Mouse (Mus musculus): Measurements from ENCODE around the gene Trhr2. TPM values are rescaled to one million over a fixed set of nuclear protein-coding genes. Genes with fewer than 3 reads are reported as not detected.

Gene Trhr2
- polyA plus RNA-seq, 1 experiment = not detected

DNA sequence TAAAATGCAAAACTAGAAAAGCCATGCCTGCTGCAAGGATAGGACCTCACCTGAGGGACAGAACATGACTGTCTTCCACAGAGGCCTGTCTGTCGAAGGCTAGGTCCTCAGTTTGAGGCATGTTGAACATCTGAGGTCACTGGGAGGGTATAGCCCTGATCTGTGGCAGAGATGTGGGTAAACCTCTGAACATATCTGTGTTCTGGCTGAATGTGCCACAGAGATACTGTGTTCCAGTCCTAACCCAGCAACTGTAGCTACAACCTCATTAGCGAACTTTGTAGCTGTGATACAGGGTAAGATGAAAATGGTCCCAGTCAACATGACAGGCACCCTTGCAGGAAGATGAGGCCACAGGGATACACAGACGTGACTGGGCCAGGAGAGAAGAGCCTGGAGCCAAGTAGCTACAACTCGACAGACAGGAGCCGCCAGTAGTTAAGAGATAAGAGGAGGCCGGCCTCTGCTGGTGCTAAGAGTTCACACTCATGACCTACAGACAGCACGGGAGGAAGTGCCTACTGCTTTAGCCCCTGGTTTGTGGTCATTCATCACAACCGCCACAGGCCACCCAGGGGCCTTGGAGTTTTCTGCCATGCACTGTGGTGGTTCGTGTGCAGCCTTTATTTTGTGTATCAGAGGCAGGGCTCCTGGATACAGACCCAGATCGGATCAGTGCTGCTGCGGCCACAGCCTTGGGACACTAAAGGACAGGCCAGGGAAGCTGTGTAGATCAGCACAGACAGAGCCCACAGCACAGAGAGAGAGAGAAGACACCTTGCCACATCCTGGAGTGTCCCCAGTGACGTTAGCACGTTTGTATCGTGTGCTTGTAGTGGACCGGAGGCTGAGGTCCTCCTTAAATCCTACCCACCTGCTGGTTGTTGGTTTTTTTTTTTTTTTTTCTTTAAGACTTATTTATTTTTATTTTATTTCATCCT is 10.9 kb downstream of the Trhr2 start:
- Histone ChIP-seq H3K27ac (ENCODE audit: control insufficient read depth, insufficient read depth, low read depth, low read length, poor library complexity) (peak overlapping the region; percentile 30), H3K4me1 (ENCODE audit: control insufficient read depth, insufficient read depth, low read length) (peaks cover 6% of the 10 kb centered on the region), H3K4me3 (replicated peaks; ENCODE audit: control insufficient read depth, low read depth, low read length) (no peak overlapping the region)
- no peak for TF ChIP-seq POLR2A (IDR thresholded peaks at IDR 0.05; ENCODE audit: borderline replicate concordance, control insufficient read depth, low read depth, low read length)
- no peak for TF ChIP-seq CTCF (IDR thresholded peaks at IDR 0.05; ENCODE audit: control insufficient read depth, insufficient read depth, low read length)
- WGBS = 12% methylated on average over 15 of the region's 15 CpGs

DNA sequence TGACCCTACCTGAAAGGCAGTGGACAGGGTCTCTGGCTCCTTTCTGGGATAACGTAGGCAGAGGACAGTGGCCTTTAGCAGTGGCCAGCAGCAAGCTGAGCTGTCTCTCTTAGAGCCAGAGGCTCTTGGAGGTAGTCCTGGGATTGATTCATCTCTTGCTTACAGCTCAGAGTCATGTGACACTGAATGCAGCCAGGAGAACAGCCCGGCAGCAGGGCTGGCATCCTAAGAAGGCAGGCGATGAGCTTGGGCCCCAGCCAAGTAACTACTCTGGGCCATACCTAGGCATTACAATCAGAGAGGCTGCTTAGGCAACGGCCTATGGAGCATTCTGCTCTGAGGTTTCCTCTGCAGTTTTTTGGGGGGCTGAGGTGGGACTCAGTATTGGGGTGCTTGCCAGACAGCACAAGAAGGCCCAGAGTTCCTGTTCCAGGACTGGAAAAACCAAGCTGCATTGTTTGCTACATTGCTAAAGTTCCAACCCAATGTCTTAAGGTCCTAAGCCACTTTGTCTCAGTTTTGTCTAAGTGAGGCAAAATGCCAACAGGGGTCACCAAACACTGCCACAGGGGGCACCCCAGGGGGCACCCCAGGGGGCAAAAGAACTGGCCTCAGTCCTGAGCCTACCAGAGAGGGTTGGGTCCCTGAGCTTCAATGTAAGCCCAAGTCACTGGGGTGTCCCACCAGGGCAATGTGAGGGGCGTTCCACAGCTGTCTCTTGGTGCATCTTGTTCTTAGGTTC is 12.6 kb downstream of the Trhr2 start:
- no peak overlapping the region for H3K4me3 ChIP-seq (replicated peaks; ENCODE audit: control insufficient read depth, low read depth, low read length)
- H3K4me1 ChIP-seq (ENCODE audit: control insufficient read depth, insufficient read depth, low read length) = peaks cover 11% of the 10 kb centered on the region
- 64% methylated on average over 5 of the region's 5 CpGs for WGBS
- no peak for TF ChIP-seq POLR2A (IDR thresholded peaks at IDR 0.05; ENCODE audit: borderline replicate concordance, control insufficient read depth, low read depth, low read length)
- TF ChIP-seq CTCF (IDR thresholded peaks at IDR 0.05; ENCODE audit: control insufficient read depth, insufficient read depth, low read length) = no peak
- no peak overlapping the region for H3K27ac ChIP-seq (ENCODE audit: control insufficient read depth, insufficient read depth, low read depth, low read length, poor library complexity)

DNA sequence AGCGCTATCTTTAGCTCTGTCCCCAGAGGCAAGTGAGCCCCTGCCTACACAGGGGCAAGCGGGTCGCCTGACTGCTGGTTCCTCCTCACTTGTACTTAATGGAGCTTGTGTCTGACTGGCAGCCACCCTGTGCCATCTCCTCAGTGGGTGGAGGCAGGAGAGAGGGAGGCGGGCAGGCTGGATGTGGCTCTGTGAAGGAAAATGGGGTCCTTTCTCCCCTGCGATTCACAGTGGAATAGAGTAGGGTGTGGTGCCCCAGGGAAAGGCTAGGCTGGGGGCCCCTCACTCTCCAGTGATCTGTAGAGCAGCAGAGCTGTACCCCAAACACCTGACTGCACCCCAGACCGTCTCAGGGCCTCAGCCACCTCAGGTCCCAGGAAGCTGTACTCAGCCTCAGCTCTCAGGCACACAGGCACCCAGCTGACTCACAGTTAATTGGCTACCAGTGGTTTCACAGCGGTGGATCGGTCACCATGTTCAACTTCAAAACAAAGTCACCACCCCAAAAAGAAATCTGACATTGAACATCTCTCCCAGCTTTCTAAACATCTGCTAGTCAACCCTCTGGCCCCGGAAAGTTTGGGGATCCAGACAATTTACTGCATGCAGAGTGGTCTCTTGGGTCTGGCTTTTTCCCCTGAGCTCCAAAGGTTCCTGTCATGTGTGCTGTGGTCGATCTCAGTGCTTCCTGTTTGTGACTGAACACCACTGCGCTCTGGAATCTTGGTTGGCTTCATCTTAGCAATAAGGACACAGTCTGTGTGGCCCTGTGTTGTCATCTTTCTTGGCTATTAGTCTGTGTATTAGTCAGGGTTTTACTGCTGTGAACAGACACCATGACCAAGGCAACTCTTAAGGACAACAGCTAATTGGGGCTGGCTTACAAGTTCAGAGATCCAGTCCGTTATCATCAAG is 15.1 kb downstream of the Trhr2 start:
- peaks cover 13% of the 10 kb centered on the region for H3K4me1 ChIP-seq (ENCODE audit: control insufficient read depth, insufficient read depth, low read length)
- 26% methylated on average over 12 of the region's 12 CpGs for WGBS
- TF ChIP-seq POLR2A (IDR thresholded peaks at IDR 0.05; ENCODE audit: borderline replicate concordance, control insufficient read depth, low read depth, low read length) (peak; percentile 27; the same call in 1 of the 2 replicates), CTCF (IDR thresholded peaks at IDR 0.05; ENCODE audit: control insufficient read depth, insufficient read depth, low read length) (no peak)
- no peak overlapping the region for H3K4me3 ChIP-seq (replicated peaks; ENCODE audit: control insufficient read depth, low read depth, low read length)
- peak overlapping the region; percentile 46 for H3K27ac ChIP-seq (ENCODE audit: control insufficient read depth, insufficient read depth, low read depth, low read length, poor library complexity)

DNA sequence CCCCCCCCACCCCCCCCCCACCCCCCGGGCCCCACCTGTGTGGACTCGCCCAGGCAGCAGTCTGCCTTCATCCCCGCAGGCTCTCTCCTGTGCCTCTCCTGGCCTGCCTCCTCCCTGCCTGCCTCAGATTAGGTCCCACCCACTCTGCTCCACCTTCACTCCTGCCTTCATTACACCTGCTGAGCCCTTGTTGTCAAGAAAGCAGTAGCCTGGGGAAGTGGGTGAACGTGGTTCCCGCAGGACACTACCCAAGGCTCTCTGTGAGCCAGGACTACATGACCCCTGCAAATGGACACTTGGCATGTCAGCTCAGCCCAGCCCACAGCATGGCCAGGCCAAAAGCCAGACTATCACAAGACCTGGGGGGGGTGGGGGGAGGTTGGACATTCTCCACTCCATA is 16.3 kb downstream of the Trhr2 start:
- TF ChIP-seq CTCF (IDR thresholded peaks at IDR 0.05; ENCODE audit: control insufficient read depth, insufficient read depth, low read length) = no peak
- TF ChIP-seq POLR2A (IDR thresholded peaks at IDR 0.05; ENCODE audit: borderline replicate concordance, control insufficient read depth, low read depth, low read length) = no peak
- H3K27ac ChIP-seq (ENCODE audit: control insufficient read depth, insufficient read depth, low read depth, low read length, poor library complexity) = peak overlapping the region; percentile 44; the same call in 1 of the 2 replicates
- peaks cover 9% of the 10 kb centered on the region for H3K4me1 ChIP-seq (ENCODE audit: control insufficient read depth, insufficient read depth, low read length)
- H3K4me3 ChIP-seq (replicated peaks; ENCODE audit: control insufficient read depth, low read depth, low read length) = no peak overlapping the region
- WGBS = 15% methylated on average over 3 of the region's 5 CpGs

DNA sequence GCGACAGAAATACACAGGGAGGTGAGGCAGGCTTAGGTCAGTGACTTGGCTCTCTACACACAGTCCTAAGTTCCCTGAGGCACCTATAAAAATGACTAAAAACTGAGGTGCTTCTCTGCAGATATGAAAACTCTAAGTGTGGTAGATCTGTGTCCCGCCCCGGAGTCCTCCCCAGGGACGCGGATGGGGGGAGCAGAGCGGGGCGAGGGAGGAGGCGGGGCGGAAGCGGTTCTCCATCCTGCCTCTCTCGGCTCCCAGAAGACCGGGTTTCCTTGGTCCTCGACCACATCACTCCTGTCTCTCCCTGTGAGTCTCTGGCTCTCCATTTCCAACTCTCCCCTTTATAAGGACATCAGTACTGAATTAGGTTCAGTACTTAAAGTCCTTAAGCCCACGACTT is 16.8 kb downstream of the Trhr2 start:
- TF ChIP-seq CTCF (IDR thresholded peaks at IDR 0.05; ENCODE audit: control insufficient read depth, insufficient read depth, low read length) (no peak), POLR2A (IDR thresholded peaks at IDR 0.05; ENCODE audit: borderline replicate concordance, control insufficient read depth, low read depth, low read length) (no peak)
- Histone ChIP-seq H3K27ac (ENCODE audit: control insufficient read depth, insufficient read depth, low read depth, low read length, poor library complexity) (no peak overlapping the region), H3K4me3 (replicated peaks; ENCODE audit: control insufficient read depth, low read depth, low read length) (no peak overlapping the region), H3K4me1 (ENCODE audit: control insufficient read depth, insufficient read depth, low read length) (peaks cover 7% of the 10 kb centered on the region)
- 1% methylated on average over 14 of the region's 14 CpGs for WGBS

DNA sequence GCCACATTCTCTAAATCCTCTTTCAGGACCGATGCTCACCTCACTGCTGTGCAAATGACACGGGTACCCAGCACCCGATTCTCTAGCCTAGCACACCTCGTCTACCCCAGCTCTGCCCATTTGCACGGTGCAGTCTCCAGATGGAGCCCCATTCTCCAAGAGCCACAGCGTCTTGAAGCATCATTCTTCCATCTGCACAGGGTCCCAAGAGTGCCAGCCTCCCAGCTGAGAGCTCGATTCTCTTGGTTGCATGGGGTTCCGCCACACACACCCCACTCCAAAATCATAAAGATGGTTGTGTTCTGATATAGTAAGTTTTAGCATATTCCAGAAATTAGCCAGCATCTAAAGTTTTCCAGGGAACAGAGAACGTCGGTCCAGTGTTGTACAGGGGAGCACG is 17.2 kb downstream of the Trhr2 start:
- H3K27ac ChIP-seq (ENCODE audit: control insufficient read depth, insufficient read depth, low read depth, low read length, poor library complexity) = no peak overlapping the region
- TF ChIP-seq CTCF (IDR thresholded peaks at IDR 0.05; ENCODE audit: control insufficient read depth, insufficient read depth, low read length) (no peak), POLR2A (IDR thresholded peaks at IDR 0.05; ENCODE audit: borderline replicate concordance, control insufficient read depth, low read depth, low read length) (no peak)
- WGBS = 4% methylated on average over 11 of the region's 11 CpGs
- H3K4me3 ChIP-seq (replicated peaks; ENCODE audit: control insufficient read depth, low read depth, low read length) = no peak overlapping the region
- H3K4me1 ChIP-seq (ENCODE audit: control insufficient read depth, insufficient read depth, low read length) = peaks cover 7% of the 10 kb centered on the region

DNA sequence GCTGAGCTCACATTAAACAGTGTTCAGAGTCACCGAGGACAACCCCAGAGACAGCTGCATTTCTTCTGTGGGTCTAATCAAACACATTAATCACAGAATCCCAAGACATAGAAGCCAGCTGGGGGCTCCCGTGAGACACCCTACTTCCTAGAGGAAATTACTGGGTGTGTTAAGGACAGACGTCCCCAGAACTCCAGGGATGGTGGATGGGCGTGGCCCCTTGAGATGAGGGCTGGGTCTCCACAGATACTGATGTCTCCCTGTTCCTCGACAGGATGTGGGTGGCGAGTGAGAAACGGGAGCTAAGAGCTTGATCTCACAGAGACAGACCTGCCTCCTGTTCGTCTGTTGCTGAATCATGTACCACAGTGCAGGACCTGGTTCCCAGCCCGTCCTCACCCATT is 17.7 kb downstream of the Trhr2 start:
- TF ChIP-seq POLR2A (IDR thresholded peaks at IDR 0.05; ENCODE audit: borderline replicate concordance, control insufficient read depth, low read depth, low read length) = no peak
- no peak for TF ChIP-seq CTCF (IDR thresholded peaks at IDR 0.05; ENCODE audit: control insufficient read depth, insufficient read depth, low read length)
- peaks cover 7% of the 10 kb centered on the region for H3K4me1 ChIP-seq (ENCODE audit: control insufficient read depth, insufficient read depth, low read length)
- under 1% methylated on average over 9 of the region's 9 CpGs for WGBS
- H3K27ac ChIP-seq (ENCODE audit: control insufficient read depth, insufficient read depth, low read depth, low read length, poor library complexity) = no peak overlapping the region
- no peak overlapping the region for H3K4me3 ChIP-seq (replicated peaks; ENCODE audit: control insufficient read depth, low read depth, low read length)
